Mouse (Mus musculus) monocyte, adult 5-6 weeks (primary cell): ENCODE data around the gene Spi1. TPM values are rescaled to one million over a fixed set of nuclear protein-coding genes. Genes with fewer than 3 reads are reported as not detected.
"Not testable (repeated sequence)": the region's sequence is repeated elsewhere in the genome, so short reads cannot be mapped to it uniquely, and the experiment has no call there.

ENCODE experiments used
- ATAC-seq: fragments of 153-309, 156-312 bp; replicated peaks from 2 replicates; pipeline ENCODE4 v1.8.0; 2017; ENCODE audit warnings: mild to moderate bottlenecking; ENCODE audit not compliant: low TSS enrichment, insufficient number of reproducible peaks, severe bottlenecking, poor library complexity, low FRiP score
- total RNA-seq: library from RNA; stranded (forward); fragments of 200-1000, 200-491, 200-594 nt; gene quantifications from 3 replicates; pipeline ENCODE4 v1.2.3, GENCODE M21; 2017

Spi1 gene
- total RNA-seq, 1 experiment from 2014 or later = 616 TPM

- ATAC-seq = peak; percentile 4; the same call in 1 of the 2 replicates
Observed at GRCm38 (mm10) chr2:91086392-91087237, 4.4 kb downstream of the Spi1 start.

- ATAC-seq = no peak
Observed at GRCm38 (mm10) chr2:91087453-91087852, 5.3 kb downstream of the Spi1 start.

GRCm38 (mm10) chr2:91088987-91089386 is 6.8 kb downstream of the Spi1 start:
- ATAC-seq = peak; percentile 64

- peak; percentile 12; the same call in 1 of the 2 replicates for ATAC-seq
Observed at GRCm38 (mm10) chr2:91090208-91090607, 8.0 kb downstream of the Spi1 start.

DNA sequence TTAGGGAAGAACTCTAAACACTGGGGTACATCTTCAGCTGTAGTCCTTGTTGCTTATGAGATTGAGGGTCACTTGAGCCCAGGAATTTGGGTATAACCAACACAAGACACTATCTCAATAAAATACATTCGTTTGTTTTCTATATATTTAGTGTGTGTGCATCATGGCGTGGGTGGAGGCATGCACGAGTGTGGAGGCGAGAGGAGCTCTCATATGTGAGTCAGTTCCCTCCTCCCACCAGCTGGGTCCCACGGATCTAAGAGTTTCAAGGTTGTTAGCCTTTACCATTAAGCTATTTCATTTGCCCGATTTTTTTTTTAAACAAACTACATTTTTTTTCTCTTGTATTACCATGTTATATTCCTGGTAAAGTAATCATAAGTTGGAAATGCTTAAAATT is 8.6 kb downstream of the Spi1 start:
- no peak for ATAC-seq

DNA sequence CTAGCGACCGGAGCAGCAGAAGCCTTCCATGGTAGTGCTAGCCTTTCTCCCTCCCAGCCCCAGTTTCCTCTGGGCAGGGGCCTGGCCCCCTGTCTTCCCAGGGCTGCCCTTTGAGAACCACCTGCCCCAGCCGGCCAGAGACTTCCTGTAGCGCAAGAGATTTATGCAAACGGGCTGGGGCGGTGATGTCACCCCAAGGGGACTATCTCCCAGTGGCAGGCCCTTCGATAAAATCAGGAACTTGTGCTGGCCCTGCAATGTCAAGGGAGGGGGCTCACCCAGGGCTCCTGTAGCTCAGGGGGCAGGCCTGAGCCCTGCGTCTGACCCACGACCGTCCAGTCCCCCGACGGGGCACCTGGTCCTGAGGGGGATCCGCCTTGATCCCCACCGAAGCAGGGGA is 14.3 kb downstream of the Spi1 start:
- ATAC-seq = peak; percentile 73

- no peak for ATAC-seq
Observed at GRCm38 (mm10) chr2:91097015-91097414, 14.8 kb downstream of the Spi1 start.

- 0 out of 2 replicates have a peak, but pooled peaks have one; percentile 4 for ATAC-seq
Observed at GRCm38 (mm10) chr2:91098156-91098555, 16.0 kb downstream of the Spi1 start.

GRCm38 (mm10) chr2:91101124-91101740 is 19.0 kb downstream of the Spi1 start:
- peak; percentile 44; the same call in 1 of the 2 replicates for ATAC-seq

- ATAC-seq = no peak
Observed at GRCm38 (mm10) chr2:91108156-91108555, 26.0 kb downstream of the Spi1 start.

DNA sequence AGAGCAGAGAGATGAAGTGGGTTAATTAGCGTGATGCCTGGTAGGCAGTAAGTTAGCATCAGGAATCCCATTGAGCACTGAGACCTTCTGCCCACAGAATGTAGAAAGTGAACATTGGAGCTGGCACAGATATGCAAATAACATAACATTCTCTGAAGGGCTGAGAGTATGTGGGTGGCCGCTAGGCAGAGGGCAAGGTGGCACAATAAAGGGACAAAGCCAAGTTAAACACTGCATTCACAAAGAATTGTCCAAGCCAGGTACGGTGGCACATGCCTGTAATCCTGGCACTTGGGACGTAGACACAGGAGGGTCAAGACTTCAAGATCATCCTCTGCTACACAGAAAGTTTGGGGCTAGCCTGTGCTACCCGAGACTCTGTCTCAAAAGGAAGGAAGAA is 27.1 kb downstream of the Spi1 start:
- no peak for ATAC-seq

DNA sequence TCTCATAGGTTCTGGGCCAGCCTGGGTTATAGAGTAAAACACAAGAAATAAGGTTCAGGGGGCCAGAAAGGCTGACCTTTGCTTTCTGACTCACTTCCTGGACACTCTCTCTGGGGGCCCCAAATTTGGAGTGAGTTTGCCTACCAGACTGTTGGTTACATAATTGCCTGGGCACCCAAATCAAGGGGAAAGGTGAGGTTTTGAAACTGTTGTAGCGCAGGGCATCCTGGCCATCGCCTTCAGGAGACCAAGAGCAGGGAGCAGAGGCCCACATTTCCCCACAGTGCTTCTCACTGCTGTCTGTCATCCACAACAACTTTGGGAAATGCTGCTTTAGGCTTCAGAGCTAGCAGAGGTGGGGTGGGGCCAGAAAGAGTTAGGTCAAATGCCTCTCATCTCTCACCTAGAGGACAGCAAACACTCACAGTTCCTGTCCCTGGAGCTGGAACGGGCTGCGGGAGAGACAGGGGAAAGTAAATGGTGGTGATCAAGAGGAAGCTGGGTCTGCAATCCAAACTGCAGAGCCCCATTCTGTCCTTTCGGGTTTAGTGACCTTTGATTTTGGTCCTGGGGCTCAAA is 27.7 kb downstream of the Spi1 start:
- peak; percentile 15; the same call in 1 of the 2 replicates for ATAC-seq

- ATAC-seq = no peak
Observed at GRCm38 (mm10) chr2:91110429-91110828, 28.2 kb downstream of the Spi1 start.

GRCm38 (mm10) chr2:91111832-91112231 is 29.6 kb downstream of the Spi1 start:
- not testable (repeated sequence) for ATAC-seq

- ATAC-seq = no peak
Observed at GRCm38 (mm10) chr2:91112491-91112890, 30.3 kb downstream of the Spi1 start.

DNA sequence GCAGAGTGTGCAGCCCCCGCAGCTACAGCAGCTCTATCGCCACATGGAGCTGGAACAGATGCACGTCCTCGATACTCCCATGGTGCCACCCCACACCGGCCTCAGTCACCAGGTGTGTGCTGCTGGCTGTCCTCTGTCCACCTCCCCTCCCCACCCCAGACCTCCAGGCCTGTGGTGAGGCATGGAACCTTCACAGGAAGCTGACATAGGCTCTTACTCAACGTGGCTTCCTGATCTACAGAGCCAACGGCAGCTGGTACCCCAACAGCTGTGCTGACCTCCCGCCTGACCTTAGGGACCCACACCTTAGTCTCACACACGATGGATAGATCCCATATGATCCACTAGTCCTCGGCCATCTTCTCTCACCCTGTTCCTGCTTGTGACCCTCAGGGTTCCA is 31.1 kb downstream of the Spi1 start:
- ATAC-seq = peak; percentile 11; the same call in 1 of the 2 replicates

DNA sequence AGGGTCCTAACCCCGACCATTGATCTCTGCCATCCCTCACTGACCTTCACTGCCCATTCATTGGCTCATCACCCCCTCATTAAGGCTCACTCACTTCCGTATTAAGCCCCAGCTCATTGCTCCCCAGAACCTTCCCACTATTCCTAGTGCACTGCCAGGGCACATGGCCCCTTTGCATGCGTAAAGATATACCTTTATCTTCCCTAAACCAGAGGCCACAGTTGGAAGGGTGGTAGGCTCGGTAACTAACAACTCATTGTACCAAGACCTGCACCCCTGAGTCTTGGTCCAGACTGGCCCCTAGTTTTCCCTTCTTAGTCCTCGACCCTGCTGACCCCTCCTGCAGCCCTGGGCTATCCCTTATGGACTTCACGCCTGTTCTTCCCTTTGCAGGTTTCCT is 31.7 kb downstream of the Spi1 start:
- ATAC-seq = no peak

DNA sequence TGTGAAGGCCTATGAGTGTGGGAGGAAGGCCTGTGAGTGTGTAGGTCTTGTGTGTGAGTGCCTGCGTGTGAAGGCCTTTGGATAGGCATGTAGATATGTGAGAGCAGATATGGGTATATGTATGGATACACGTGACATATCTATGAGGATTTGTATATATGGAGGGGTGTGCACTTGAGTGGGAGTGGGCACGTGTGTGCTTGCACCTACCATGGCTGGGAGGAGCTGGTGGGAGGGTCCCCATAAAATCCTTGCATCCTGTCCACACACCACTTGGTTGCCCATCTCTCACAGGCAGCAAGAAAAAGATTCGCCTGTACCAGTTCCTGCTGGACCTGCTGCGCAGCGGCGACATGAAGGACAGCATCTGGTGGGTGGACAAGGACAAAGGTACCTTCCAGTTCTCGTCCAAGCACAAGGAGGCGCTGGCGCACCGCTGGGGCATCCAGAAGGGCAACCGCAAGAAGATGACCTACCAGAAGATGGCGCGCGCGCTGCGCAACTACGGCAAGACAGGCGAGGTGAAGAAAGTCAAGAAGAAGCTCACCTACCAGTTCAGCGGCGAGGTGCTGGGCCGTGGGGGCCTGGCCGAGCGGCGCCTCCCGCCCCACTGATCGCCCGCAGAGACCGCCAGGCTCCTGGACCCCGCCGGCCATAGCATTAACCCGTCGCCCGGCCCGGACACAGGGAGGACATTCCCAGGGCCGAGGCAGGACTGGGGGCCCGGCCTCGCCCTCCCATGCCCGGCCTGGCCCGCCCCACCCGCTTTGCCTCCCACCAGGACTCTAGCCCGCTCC is 32.8 kb downstream of the Spi1 start:
- no peak for ATAC-seq

DNA sequence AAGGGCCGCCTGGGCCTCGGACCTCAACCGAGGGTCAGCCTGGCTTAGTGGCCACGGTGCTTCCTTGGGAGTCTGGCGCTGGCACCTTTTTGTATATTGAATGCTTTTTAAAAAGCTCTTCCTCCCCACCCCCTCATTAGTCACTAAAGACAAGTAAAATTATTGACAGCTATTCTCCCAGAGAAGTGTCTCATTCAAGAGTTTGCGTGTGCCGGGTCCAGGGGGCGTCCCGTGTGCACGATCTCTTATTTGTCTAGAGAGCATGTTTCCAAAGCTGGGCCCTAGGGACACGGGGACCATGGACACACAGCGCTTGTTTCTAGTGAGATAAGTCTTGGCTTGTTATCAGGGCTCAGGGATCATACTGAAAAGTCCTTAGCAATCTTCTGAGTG is 33.4 kb downstream of the Spi1 start:
- no peak for ATAC-seq
